Mouse (Mus musculus) CH12.LX (cell line): ENCODE data around the gene Pnpla2.

Source experiments
- CTCF ChIP-seq, 2 experiments: IDR thresholded peaks in 1 of 2; conservative IDR thresholded peaks in 1 of 2; 2 replicates each; pipeline ENCODE4 v1.5.1; 2011 to 2012; ENCODE audit warnings: low read depth in 2 of 2, low read length in 2 of 2, improper control_type of control experiment in 1 of 2, inconsistent platforms in 1 of 2, mild to moderate bottlenecking in 1 of 2, moderate library complexity in 1 of 2
- KAT2A ChIP-seq: IDR thresholded peaks from 2 replicates; pipeline ENCODE4 v1.6.1; 2012; ENCODE audit warnings: low read length, improper control_type of control experiment, inconsistent platforms; ENCODE audit not compliant: insufficient replicate concordance
- MAZ ChIP-seq: IDR thresholded peaks from 2 replicates; pipeline ENCODE4 v1.6.1; 2012; ENCODE audit warnings: low read depth, mild to moderate bottlenecking, inconsistent platforms, low read length, improper control_type of control experiment, moderate library complexity
- POLR2A ChIP-seq: IDR thresholded peaks from 2 replicates; pipeline ENCODE4 v1.6.1; 2011; ENCODE audit warnings: low read depth, mild to moderate bottlenecking, improper control_type of control experiment, low read length
- POLR2AphosphoS2 ChIP-seq: IDR thresholded peaks from 2 replicates; pipeline ENCODE4 v1.6.1; 2011; ENCODE audit warnings: low read depth, low read length, improper control_type of control experiment
- USF1 ChIP-seq: IDR thresholded peaks from 2 replicates; pipeline ENCODE4 v1.6.1; 2014; ENCODE audit warnings: low read depth, mild to moderate bottlenecking, inconsistent platforms, low read length, improper control_type of control experiment
- USF2 ChIP-seq: conservative IDR thresholded peaks from 2 replicates; pipeline ENCODE4 v1.6.1; 2011; ENCODE audit warnings: low read depth, low read length, improper control_type of control experiment

GRCm38 (mm10) chr7:141482531-141483024, 27.6 kb downstream of the Pnpla2 start:
- no peak for TF ChIP-seq USF2
- no peak for TF ChIP-seq CTCF (conservative IDR thresholded peaks at IDR 0.05 in 1 of 2, IDR thresholded peaks at IDR 0.05 in 1 of 2; ENCODE audit: low read depth in 2 of 2, low read length in 2 of 2)
- no peak for TF ChIP-seq POLR2AphosphoS2
- no peak for TF ChIP-seq KAT2A
- no peak for TF ChIP-seq USF1
- no peak for TF ChIP-seq POLR2A
- no peak for TF ChIP-seq MAZ
